Mouse (Mus musculus): Measurements from ENCODE around the gene Aicda.

DNA sequence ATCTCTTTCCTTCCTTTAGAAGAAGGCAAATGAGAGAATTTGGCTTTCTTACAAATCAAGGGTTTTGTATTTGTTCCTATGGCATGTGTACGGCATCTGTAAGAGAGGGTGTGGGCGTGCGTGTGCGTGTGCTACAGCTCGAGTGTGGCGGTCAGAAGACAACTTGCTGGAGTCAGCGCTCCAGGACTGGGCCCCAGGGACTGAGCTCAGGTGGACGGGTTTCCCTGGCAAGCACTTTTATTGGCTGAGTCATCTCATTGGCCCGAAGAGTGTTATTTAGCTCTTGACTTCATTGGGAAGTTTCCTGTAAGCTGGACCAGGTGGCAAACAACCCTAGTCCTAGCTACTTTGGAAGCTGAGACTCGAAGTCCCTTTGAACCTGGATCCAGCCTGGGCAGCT, 7.7 kb upstream of the Aicda start:
- TF ChIP-seq CTCF (IDR thresholded peaks at IDR 0.05; ENCODE audit: extremely low read depth, insufficient read depth, insufficient read length, insufficient replicate concordance) (no peak), POLR2A (IDR thresholded peaks at IDR 0.05; ENCODE audit: low read depth, low read length) (no peak)

Data from spleen, adult 2 months (tissue).